Mouse (Mus musculus) heart, embryonic 11.5 days (tissue): ENCODE data around the gene Zfp341. TPM values are rescaled to one million over a fixed set of nuclear protein-coding genes. Genes with fewer than 3 reads are reported as not detected.

Source experiments
- ATAC-seq: fragments of 200-750 bp; cut with Nextera tagmentation; replicated peaks from 2 replicates; pipeline ENCODE4 v1.8.0; 2017; ENCODE audit warnings: moderate library complexity; ENCODE audit not compliant: insufficient number of reproducible peaks, low FRiP score, low TSS enrichment
- H3K27ac ChIP-seq: fragments of 300-500 bp; sonication (generic); 2 replicates; pipeline ENCODE4 v1.5.1; 2014; ENCODE audit warnings: mild to moderate bottlenecking, low read depth, low read length
- H3K27me3 ChIP-seq: fragments of 300-500 bp; sonication (generic); 2 replicates; pipeline ENCODE4 v1.6.1; 2014; ENCODE audit warnings: mild to moderate bottlenecking, low read length, mixed read lengths; ENCODE audit not compliant: control insufficient read depth, insufficient read depth
- H3K36me3 ChIP-seq: fragments of 300-500 bp; sonication (generic); 2 replicates; pipeline ENCODE4 v1.6.1; 2014; ENCODE audit warnings: mild to moderate bottlenecking, low read length, moderate library complexity, mixed read lengths; ENCODE audit not compliant: control insufficient read depth, insufficient read depth
- H3K4me1 ChIP-seq: fragments of 300-500 bp; sonication (generic); 2 replicates; pipeline ENCODE4 v1.6.1; 2014; ENCODE audit warnings: low read length; ENCODE audit not compliant: control insufficient read depth, insufficient read depth
- H3K4me2 ChIP-seq: fragments of 300-500 bp; sonication (generic); 2 replicates; pipeline ENCODE4 v1.6.1; 2014; ENCODE audit warnings: mild to moderate bottlenecking, moderate library complexity
- H3K4me3 ChIP-seq: fragments of 300-500 bp; sonication (generic); 2 replicates; pipeline ENCODE4 v1.5.1; 2014; ENCODE audit warnings: low read depth, low read length
- H3K9ac ChIP-seq: fragments of 300-500 bp; sonication (generic); 2 replicates; pipeline ENCODE4 v1.6.1; 2014; ENCODE audit warnings: mild to moderate bottlenecking, low read depth, low read length, moderate library complexity
- H3K9me3 ChIP-seq: fragments of 300-500 bp; sonication (generic); replicated peaks from 2 replicates; pipeline ENCODE4 v1.6.1; 2016; ENCODE audit warnings: low read length; ENCODE audit not compliant: control insufficient read depth
- WGBS: fragments of 180-500 bp; shearing (Covaris S2); extraction: QIAGEN DNeasy Blood & Tissue Kit; methylation state at CpG from one replicate; pipeline ENCODE4 v1.1.7; 2014; ENCODE audit not compliant: insufficient replicate concordance; 5-methylcytosine and 5-hydroxymethylcytosine counted together
- polyA plus RNA-seq: library from polyadenylated mRNA; unstranded; fragments of >200 nt; fragmentation: Nextera tagmentation; extraction: Ambion mirVana; gene quantifications from 2 replicates; pipeline ENCODE4 v1.2.1, GENCODE M21; 2014

Zfp341 gene
- polyA plus RNA-seq, 1 experiment from 2014 or later: 0.77 TPM

- Histone ChIP-seq H3K27me3 (no peaks in the 10 kb centered on the region), H3K36me3 (no peaks in the 10 kb centered on the region; the same call in 1 of the 2 replicates), H3K4me2 (no peak overlapping the region), H3K9ac (no peak overlapping the region), H3K4me1 (peaks cover 26% of the 10 kb centered on the region), H3K27ac (no peak overlapping the region), H3K9me3 (no peaks in the 10 kb centered on the region), H3K4me3 (no peak overlapping the region)
- 52% methylated on average over 2 of the region's 2 CpGs for WGBS
- no peak for ATAC-seq
Measured at GRCm38 (mm10) chr2:154680337-154680736, 67.2 kb downstream of the Zfp341 start.

DNA sequence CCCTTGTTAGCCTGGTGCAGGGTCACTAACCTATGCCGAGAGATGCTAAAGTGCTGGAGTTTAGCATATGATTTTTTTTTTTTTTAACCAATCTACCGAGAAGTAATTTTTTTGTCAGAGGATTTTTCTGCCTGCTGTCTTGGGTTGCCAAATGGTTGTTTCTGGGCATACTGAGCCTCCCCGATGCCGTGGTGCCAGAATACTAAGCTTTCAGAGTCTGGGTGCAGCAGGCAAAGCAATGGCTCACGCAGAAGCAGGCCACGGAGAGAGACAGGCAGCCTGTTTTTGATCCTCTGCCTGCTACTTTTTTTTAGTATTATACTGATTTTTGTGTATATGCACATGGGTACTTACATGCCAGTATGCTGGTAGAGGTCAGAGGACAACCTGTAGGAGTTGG lies 67.8 kb downstream of the Zfp341 start:
- Histone ChIP-seq H3K27ac (no peak overlapping the region), H3K4me2 (no peak overlapping the region), H3K9me3 (no peaks in the 10 kb centered on the region), H3K4me3 (no peak overlapping the region), H3K9ac (no peak overlapping the region), H3K36me3 (no peaks in the 10 kb centered on the region; the same call in 1 of the 2 replicates), H3K27me3 (no peaks in the 10 kb centered on the region), H3K4me1 (peaks cover 26% of the 10 kb centered on the region)
- ATAC-seq: no peak
- 92% methylated on average over 6 of the region's 6 CpGs for WGBS

GRCm38 (mm10) chr2:154682712-154683111 lies 69.6 kb downstream of the Zfp341 start:
- 62% methylated on average over 1 of the region's 1 CpGs for WGBS

DNA sequence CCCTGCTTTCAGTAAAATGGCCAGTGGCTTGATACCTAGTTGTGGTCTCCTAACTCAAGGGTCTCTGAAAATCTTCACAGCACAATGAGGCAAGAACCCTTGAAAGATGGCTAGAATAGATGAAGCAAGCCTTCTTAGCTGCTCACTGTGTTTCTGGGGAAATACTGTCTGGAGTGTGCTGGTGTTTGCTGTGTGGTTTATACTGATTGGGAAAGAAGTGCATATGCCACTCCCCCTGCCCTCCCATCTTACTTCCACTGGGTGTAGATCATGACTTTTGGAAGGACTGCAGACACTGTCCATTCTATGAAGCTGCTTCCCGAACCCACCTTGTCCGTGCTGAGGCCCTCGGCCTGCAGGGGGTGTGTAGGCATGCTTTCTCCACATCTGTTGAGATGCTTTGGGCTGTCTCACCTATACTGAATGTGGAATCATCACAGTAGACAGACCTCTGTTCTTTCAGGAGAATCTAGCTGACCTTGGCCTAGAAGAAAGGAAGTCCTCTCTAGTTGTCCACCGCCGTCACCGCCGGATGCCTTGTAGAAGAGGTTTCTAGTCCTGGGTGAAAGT lies 71.9 kb downstream of the Zfp341 start:
- Histone ChIP-seq H3K4me1 (peaks cover 11% of the 10 kb centered on the region; the same call in 1 of the 2 replicates), H3K9me3 (no peaks in the 10 kb centered on the region), H3K4me2 (no peak overlapping the region), H3K27ac (no peak overlapping the region), H3K27me3 (no peaks in the 10 kb centered on the region), H3K9ac (no peak overlapping the region), H3K4me3 (no peak overlapping the region), H3K36me3 (peaks cover 3% of the 10 kb centered on the region; the same call in 1 of the 2 replicates)
- ATAC-seq: no peak
- WGBS: 93% methylated on average over 7 of the region's 7 CpGs

More at GRCm38 (mm10) chr2:154682712-154683111, 69.6 kb downstream of the Zfp341 start:
- Histone ChIP-seq H3K9me3 (no peaks in the 10 kb centered on the region), H3K4me1 (peaks cover 17% of the 10 kb centered on the region; the same call in 1 of the 2 replicates), H3K27me3 (no peaks in the 10 kb centered on the region), H3K9ac (0 out of 2 replicates have a peak overlapping the region, but pooled peaks have one; percentile 10), H3K4me3 (no peak overlapping the region), H3K4me2 (no peak overlapping the region), H3K27ac (no peak overlapping the region), H3K36me3 (no peaks in the 10 kb centered on the region; the same call in 1 of the 2 replicates)
- no peak for ATAC-seq

- no peak for ATAC-seq
- Histone ChIP-seq H3K27me3 (no peaks in the 10 kb centered on the region), H3K9ac (no peak overlapping the region), H3K36me3 (peaks cover 3% of the 10 kb centered on the region; the same call in 1 of the 2 replicates), H3K4me3 (no peak overlapping the region), H3K27ac (no peak overlapping the region), H3K4me1 (peaks cover 11% of the 10 kb centered on the region; the same call in 1 of the 2 replicates), H3K9me3 (no peaks in the 10 kb centered on the region), H3K4me2 (no peak overlapping the region)
- WGBS: 85% methylated on average over 3 of the region's 3 CpGs
Measured at GRCm38 (mm10) chr2:154685772-154686171, 72.7 kb downstream of the Zfp341 start.

DNA sequence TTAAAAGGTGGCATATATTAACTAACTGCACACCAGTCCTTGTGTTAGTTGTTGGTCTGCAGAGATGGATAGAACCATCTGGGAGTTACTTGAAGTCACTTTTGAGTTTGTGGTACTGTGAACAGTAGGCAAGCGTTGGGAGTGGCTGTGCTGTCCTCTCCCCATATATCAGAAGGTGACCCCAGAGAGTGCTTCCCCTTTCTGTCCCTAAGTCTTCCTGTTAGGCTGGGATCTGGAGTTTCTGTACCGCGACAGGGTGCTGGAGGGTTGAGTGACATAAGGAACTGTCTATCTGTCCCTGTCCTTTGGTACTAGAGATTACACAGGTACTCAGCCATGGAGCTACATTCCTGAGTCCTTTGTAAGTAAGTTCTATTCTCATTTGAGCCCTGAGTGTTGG lies 73.7 kb downstream of the Zfp341 start:
- WGBS: 47% methylated on average over 3 of the region's 3 CpGs
- ATAC-seq: no peak

GRCm38 (mm10) chr2:154689391-154689790 lies 76.3 kb downstream of the Zfp341 start:
- Histone ChIP-seq H3K27ac (no peak overlapping the region), H3K36me3 (peaks cover 15% of the 10 kb centered on the region), H3K27me3 (no peaks in the 10 kb centered on the region), H3K4me1 (peaks cover 5% of the 10 kb centered on the region; the same call in 1 of the 2 replicates), H3K9me3 (no peaks in the 10 kb centered on the region), H3K4me3 (no peak overlapping the region), H3K4me2 (no peak overlapping the region), H3K9ac (no peak overlapping the region)
- ATAC-seq: no peak
- 82% methylated on average over 14 of the region's 14 CpGs for WGBS

More for the DNA sequence above, 73.7 kb downstream of the Zfp341 start:
- Histone ChIP-seq H3K4me2 (no peak overlapping the region), H3K9me3 (no peaks in the 10 kb centered on the region), H3K27me3 (no peaks in the 10 kb centered on the region), H3K27ac (no peak overlapping the region), H3K9ac (no peak overlapping the region), H3K36me3 (peaks cover 9% of the 10 kb centered on the region), H3K4me1 (peaks cover 5% of the 10 kb centered on the region; the same call in 1 of the 2 replicates), H3K4me3 (no peak overlapping the region)

- Histone ChIP-seq H3K4me2 (no peak overlapping the region), H3K9me3 (no peaks in the 10 kb centered on the region), H3K4me3 (no peak overlapping the region), H3K36me3 (peaks cover 19% of the 10 kb centered on the region), H3K27me3 (no peaks in the 10 kb centered on the region), H3K4me1 (peaks cover 5% of the 10 kb centered on the region; the same call in 1 of the 2 replicates), H3K27ac (no peak overlapping the region), H3K9ac (no peak overlapping the region)
- WGBS: 92% methylated on average over 5 of the region's 5 CpGs
- ATAC-seq: no peak
Measured at GRCm38 (mm10) chr2:154690959-154691358, 77.9 kb downstream of the Zfp341 start.
